Mouse (Mus musculus) C2C12 (cell line): ENCODE results near the gene Slc23a4. TPM values are rescaled to one million over a fixed set of nuclear protein-coding genes. Genes with fewer than 3 reads are reported as not detected.
A peak's percentile ranks its signal among the peaks of the same experiment; 100 is the strongest.

Experiments used
- H3K27me3 ChIP-seq: one replicate; pipeline ENCODE4 v1.6.1; 2011; ENCODE audit not compliant: control insufficient read depth, insufficient read depth, insufficient read length
- H3K36me3 ChIP-seq: one replicate; pipeline ENCODE4 v1.6.1; 2011; ENCODE audit not compliant: control insufficient read depth, insufficient read depth
- H3K4me3 ChIP-seq: one replicate; pipeline ENCODE4 v1.5.1; 2011; ENCODE audit warnings: mild to moderate bottlenecking, control low read depth; ENCODE audit not compliant: poor library complexity, insufficient read depth, severe bottlenecking
- H3K79me2 ChIP-seq: one replicate; pipeline ENCODE4 v1.6.1; 2011; ENCODE audit not compliant: control insufficient read depth, insufficient read depth
- H3K79me3 ChIP-seq: one replicate; pipeline ENCODE4 v1.6.1; 2011; ENCODE audit warnings: low read depth, control low read depth
- H3ac ChIP-seq: one replicate; pipeline ENCODE3; 2011; ENCODE audit warnings: low read depth; ENCODE audit not compliant: control insufficient read depth, insufficient read length
- CEBPB ChIP-seq: IDR thresholded peaks from one replicate; pipeline ENCODE4 v1.6.1; 2011; ENCODE audit warnings: low read depth, mild to moderate bottlenecking, control low read depth, moderate library complexity
- CTCF ChIP-seq: IDR thresholded peaks from one replicate; pipeline ENCODE4 v1.5.1; 2011; ENCODE audit not compliant: control insufficient read depth, insufficient read depth, insufficient read length
- FOSL1 ChIP-seq: IDR thresholded peaks from one replicate; pipeline ENCODE4 v1.8.0; 2011; ENCODE audit warnings: mild to moderate bottlenecking, low read length; ENCODE audit not compliant: poor library complexity, insufficient read depth, severe bottlenecking
- MAX ChIP-seq: IDR thresholded peaks from one replicate; pipeline ENCODE4 v1.6.1; 2011; ENCODE audit warnings: mild to moderate bottlenecking, control low read depth
- MYOD1 ChIP-seq: IDR thresholded peaks from one replicate; pipeline ENCODE4 v1.6.1; 2011; ENCODE audit warnings: low read depth; ENCODE audit not compliant: control insufficient read depth, insufficient read length
- MYOG ChIP-seq: IDR thresholded peaks from one replicate; pipeline ENCODE4 v1.6.1; 2011; ENCODE audit not compliant: control insufficient read depth, insufficient read length; ENCODE audit errors: extremely low read depth
- USF1 ChIP-seq: IDR thresholded peaks from one replicate; pipeline ENCODE4 v1.6.1; 2011; ENCODE audit warnings: low read depth, mild to moderate bottlenecking, control low read depth, moderate library complexity
- polyA plus RNA-seq: library from polyadenylated mRNA; unstranded; fragments of >200 nt; fragmentation: generic; extraction: Trizol; gene quantifications from one replicate; pipeline ENCODE4 v1.2.1, GENCODE M21; 2012; ENCODE audit warnings: missing spikeins

Gene Slc23a4
- polyA plus RNA-seq, 1 experiment: 0.05 TPM

DNA sequence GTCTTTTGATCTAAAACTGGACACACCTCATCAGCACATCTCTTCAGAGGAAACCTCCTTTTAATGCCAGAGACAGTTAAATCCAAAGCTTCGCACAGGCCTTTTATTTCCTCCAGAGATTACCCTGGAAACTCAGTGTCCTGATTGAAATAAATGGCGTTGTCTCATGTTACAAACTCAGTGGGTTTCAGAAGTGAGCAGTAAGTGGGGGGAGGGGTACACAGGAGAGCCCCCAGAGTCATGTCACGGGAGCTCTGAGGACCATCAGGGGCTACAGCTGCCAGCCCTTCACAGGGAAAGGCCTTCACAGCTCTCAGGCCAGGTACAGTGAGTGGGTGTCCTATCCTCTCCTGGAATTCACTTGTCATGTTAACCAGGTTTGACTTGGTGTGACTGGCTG, 17.0 kb downstream of the Slc23a4 start:
- no peaks in the 10 kb centered on the region for H3K36me3 ChIP-seq
- no peak for TF ChIP-seq MYOG
- TF ChIP-seq MYOD1: no peak
- no peak for TF ChIP-seq CTCF
- no peak overlapping the region for H3K4me3 ChIP-seq

DNA sequence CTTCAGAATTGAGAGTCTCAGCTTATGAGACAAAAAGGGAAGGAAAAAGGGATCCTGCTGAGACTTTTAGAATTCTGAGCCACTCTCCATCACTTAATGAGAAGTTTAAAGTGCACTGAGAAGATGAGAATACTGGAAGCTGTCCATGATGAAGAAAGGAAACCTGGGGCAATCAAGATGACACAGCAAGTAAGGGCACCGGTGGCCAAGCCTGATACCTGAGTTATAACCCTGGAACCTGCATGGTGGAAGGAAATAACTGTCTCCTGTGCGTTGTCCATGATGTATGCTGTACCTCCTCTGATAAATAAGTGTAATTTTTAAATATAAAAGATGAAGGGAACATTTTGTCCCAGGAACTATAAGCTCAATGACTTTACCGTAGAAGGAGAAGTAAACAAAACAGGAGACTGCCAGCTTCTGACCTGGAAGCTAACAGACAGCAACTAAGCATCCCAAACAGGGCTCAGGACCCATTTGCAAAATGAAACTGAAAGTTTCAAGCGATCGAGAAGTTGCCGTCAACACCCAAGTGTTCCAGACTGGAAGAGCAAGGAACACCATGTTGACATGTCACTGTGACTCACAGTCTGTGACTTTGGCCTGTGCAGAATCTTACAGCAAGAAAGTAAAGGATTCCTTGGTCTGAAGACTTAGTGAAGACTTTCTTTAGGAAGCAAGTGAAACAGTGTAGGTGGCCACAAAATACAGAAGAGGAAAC, 22.2 kb downstream of the Slc23a4 start:
- Histone ChIP-seq H3K79me2 (no peaks in the 10 kb centered on the region), H3K79me3 (no peaks in the 10 kb centered on the region), H3K27me3 (no peaks in the 10 kb centered on the region), H3K4me3 (no peak overlapping the region), H3K36me3 (no peaks in the 10 kb centered on the region), H3ac (no peak overlapping the region)
- TF ChIP-seq FOSL1 (no peak), MYOD1 (no peak), MYOG (no peak), MAX (no peak), CEBPB (no peak), USF1 (no peak), CTCF (no peak)

More for the DNA sequence above, 17.0 kb downstream of the Slc23a4 start:
- H3K79me2 ChIP-seq: no peaks in the 10 kb centered on the region
- no peaks in the 10 kb centered on the region for H3K27me3 ChIP-seq
- H3K79me3 ChIP-seq: no peaks in the 10 kb centered on the region
- no peak overlapping the region for H3ac ChIP-seq

DNA sequence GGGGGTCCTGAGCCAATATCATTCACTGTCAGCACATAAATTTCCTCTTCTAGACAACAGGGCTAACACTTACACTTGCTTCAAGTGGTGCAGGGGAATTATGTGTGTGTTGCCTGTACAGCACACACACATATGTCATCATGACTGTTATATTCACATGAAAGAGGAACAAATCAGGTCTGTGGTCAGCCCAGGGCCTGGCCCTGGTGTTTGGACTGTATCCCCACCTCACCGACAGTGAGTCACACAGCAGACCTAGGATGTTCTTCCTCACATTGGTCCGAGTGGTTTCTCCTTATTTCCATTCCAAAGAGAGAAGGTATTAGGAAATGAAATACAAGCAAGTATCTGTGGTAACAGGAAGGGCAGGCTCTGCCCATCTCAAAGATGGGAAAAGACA, 23.7 kb downstream of the Slc23a4 start:
- Histone ChIP-seq H3K27me3 (no peaks in the 10 kb centered on the region), H3K79me2 (no peaks in the 10 kb centered on the region), H3K36me3 (no peaks in the 10 kb centered on the region), H3K4me3 (no peak overlapping the region), H3K79me3 (no peaks in the 10 kb centered on the region), H3ac (no peak overlapping the region)
- TF ChIP-seq CEBPB: no peak
- no peak for TF ChIP-seq FOSL1
- TF ChIP-seq MYOG: no peak
- TF ChIP-seq USF1: no peak
- no peak for TF ChIP-seq CTCF
- TF ChIP-seq MYOD1: no peak
- TF ChIP-seq MAX: no peak

- no peaks in the 10 kb centered on the region for H3K79me3 ChIP-seq
- H3ac ChIP-seq: no peak overlapping the region
- no peak overlapping the region for H3K4me3 ChIP-seq
- TF ChIP-seq CEBPB: no peak
- no peak for TF ChIP-seq USF1
- TF ChIP-seq FOSL1: no peak
- TF ChIP-seq MYOG: no peak
- no peak for TF ChIP-seq CTCF
- H3K36me3 ChIP-seq: no peaks in the 10 kb centered on the region
- no peaks in the 10 kb centered on the region for H3K27me3 ChIP-seq
- H3K79me2 ChIP-seq: no peaks in the 10 kb centered on the region
Measured at GRCm38 (mm10) chr6:34959131-34959530, 29.1 kb downstream of the Slc23a4 start.

GRCm38 (mm10) chr6:34955862-34956241, 32.4 kb downstream of the Slc23a4 start:
- Histone ChIP-seq H3K79me3 (no peaks in the 10 kb centered on the region), H3ac (no peak overlapping the region), H3K79me2 (no peaks in the 10 kb centered on the region), H3K4me3 (no peak overlapping the region), H3K36me3 (no peaks in the 10 kb centered on the region), H3K27me3 (no peaks in the 10 kb centered on the region)
- TF ChIP-seq FOSL1 (no peak), USF1 (no peak), MYOG (no peak), CTCF (no peak), CEBPB (no peak), MYOD1 (no peak), MAX (no peak)

GRCm38 (mm10) chr6:34954926-34955861, 33.0 kb downstream of the Slc23a4 start:
- H3K79me2 ChIP-seq: no peaks in the 10 kb centered on the region
- H3K36me3 ChIP-seq: no peaks in the 10 kb centered on the region
- no peak overlapping the region for H3K4me3 ChIP-seq
- TF ChIP-seq CEBPB: no peak
- no peak for TF ChIP-seq FOSL1
- TF ChIP-seq MYOD1: no peak
- TF ChIP-seq MYOG: no peak
- no peak for TF ChIP-seq USF1
- no peak for TF ChIP-seq MAX
- TF ChIP-seq CTCF: peak; percentile 35
- no peak overlapping the region for H3ac ChIP-seq
- H3K27me3 ChIP-seq: no peaks in the 10 kb centered on the region
- no peaks in the 10 kb centered on the region for H3K79me3 ChIP-seq
